Mouse (Mus musculus) G1E (cell line): ENCODE data around the gene Cacna1s.

Experiments used
- CTCF ChIP-seq: IDR thresholded peaks from 2 replicates; pipeline ENCODE4 v1.5.1; 2012; ENCODE audit warnings: low read depth, low read length, inconsistent platforms, mixed read lengths
- GATA1 ChIP-seq: IDR thresholded peaks from 2 replicates; pipeline ENCODE4 v1.6.1; 2012; ENCODE audit warnings: borderline replicate concordance, low read length, inconsistent platforms, mixed read lengths
- TAL1 ChIP-seq: conservative IDR thresholded peaks from 2 replicates; pipeline ENCODE4 v1.6.1; 2012; ENCODE audit warnings: low read depth, low read length, inconsistent platforms, mixed read lengths

GRCm38 (mm10) chr1:136161333-136161921 lies 108.9 kb downstream of the Cacna1s start:
- TF ChIP-seq TAL1 (no peak), CTCF (no peak), GATA1 (no peak)
